ENCODE assay signal across 33 mouse cellular contexts in the genomic region with DNA sequence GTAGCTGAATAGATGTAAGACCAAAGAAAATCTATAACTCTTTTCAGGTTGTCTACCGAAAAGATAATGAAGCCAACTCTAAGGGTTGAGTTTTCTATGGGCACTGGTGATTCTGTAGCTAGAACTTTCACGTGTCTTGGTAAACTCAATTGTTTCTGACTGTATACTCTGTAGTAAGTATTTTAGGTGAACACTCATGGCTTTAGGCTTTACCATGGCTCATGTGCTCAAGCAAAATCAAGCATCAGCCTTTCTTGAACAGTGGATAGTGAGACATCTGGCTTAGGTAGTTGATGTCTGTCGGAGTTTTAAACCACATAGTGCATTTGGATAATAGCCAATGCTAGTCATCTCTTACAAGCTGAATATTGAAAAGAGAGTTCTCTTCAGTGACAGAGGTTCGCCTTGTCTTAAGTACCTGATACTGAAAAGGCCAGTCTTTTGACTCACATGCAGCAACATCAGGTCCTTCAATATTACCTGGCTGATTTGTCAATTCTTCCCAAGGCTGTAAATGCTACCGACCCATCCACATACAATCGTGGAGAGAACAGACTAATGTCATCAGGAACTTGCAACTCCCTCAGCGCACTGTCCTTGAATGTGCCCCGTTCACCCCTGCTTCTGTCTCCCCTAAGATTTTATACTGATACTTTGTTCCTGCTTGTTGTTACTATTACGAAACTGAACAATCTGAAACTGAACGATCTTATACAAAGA. TPM values are rescaled to one million over a fixed set of nuclear protein-coding genes. Genes with fewer than 3 reads are reported as not detected.
"Had no signal": no experiment of that assay in that cellular context is flagged by ENCODE, and none has a peak within 500 bp of the region (broad histone marks: within the 10 kb centered on the region; RNA-seq: fewer than 3 reads in every experiment).

No protein-coding gene starts in this region.

- ATAC-seq: forebrain, embryonic 13.5 days; forebrain, embryonic 14.5 days; forebrain, embryonic 15.5 days; forebrain, embryonic 16.5 days; forebrain, postnatal 0 days had no signal

- H3K27ac ChIP-seq: embryonic facial prominence, embryonic 10.5 days; embryonic facial prominence, embryonic 12.5 days; embryonic facial prominence, embryonic 13.5 days; embryonic facial prominence, embryonic 15.5 days; forebrain, embryonic 10.5 days; forebrain, embryonic 12.5 days; forebrain, embryonic 13.5 days; forebrain, embryonic 15.5 days; gastrocnemius, adult 2 months; heart, adult 2 months had no signal

- H3K27me3 ChIP-seq: embryonic facial prominence, embryonic 13.5 days; embryonic facial prominence, embryonic 15.5 days; forebrain, embryonic 15.5 days had no signal

- DNase-seq: cerebellum, adult 8-10 months; cerebellum, adult 9-10 months; cerebellum, adult 9-11 months; cerebellum, postnatal 10 days; cerebellum, postnatal 14 days; cerebellum, postnatal 25 days; cerebellum, postnatal 36 days; embryo, embryonic 11 days; forebrain, postnatal 0 days; gastrocnemius, adult 2 months; gastrocnemius, postnatal 10 days; gastrocnemius, postnatal 14 days; gastrocnemius, postnatal 25 days; gastrocnemius, postnatal 36 days; heart, adult 11 months; heart, adult 18-20 months; heart, adult 2 months had no signal

- H3K4me2 ChIP-seq: embryonic facial prominence, embryonic 12.5 days; embryonic facial prominence, embryonic 13.5 days; embryonic facial prominence, embryonic 15.5 days; forebrain, embryonic 12.5 days; forebrain, embryonic 13.5 days; forebrain, embryonic 15.5 days had no signal

- H3K36me3 ChIP-seq: embryonic facial prominence, embryonic 10.5 days; embryonic facial prominence, embryonic 12.5 days; embryonic facial prominence, embryonic 13.5 days; embryonic facial prominence, embryonic 15.5 days; forebrain, embryonic 10.5 days; forebrain, embryonic 12.5 days; forebrain, embryonic 15.5 days had no signal

- H3K9me3 ChIP-seq: embryonic facial prominence, embryonic 10.5 days; embryonic facial prominence, embryonic 12.5 days; embryonic facial prominence, embryonic 13.5 days; embryonic facial prominence, embryonic 15.5 days; forebrain, embryonic 10.5 days; forebrain, embryonic 12.5 days; forebrain, embryonic 13.5 days; forebrain, embryonic 15.5 days had no signal

- H3K4me1 ChIP-seq: embryonic facial prominence, embryonic 12.5 days; embryonic facial prominence, embryonic 13.5 days had no signal

- H3K9ac ChIP-seq: embryonic facial prominence, embryonic 12.5 days; embryonic facial prominence, embryonic 13.5 days; embryonic facial prominence, embryonic 15.5 days; forebrain, embryonic 12.5 days; forebrain, embryonic 13.5 days; forebrain, embryonic 15.5 days; forebrain, postnatal 0 days had no signal

- H3K4me3 ChIP-seq: embryonic facial prominence, embryonic 10.5 days; embryonic facial prominence, embryonic 12.5 days; embryonic facial prominence, embryonic 13.5 days; embryonic facial prominence, embryonic 15.5 days; erythroblast, embryonic 14.5 days; forebrain, embryonic 10.5 days; forebrain, embryonic 12.5 days; forebrain, embryonic 13.5 days; forebrain, embryonic 15.5 days; gastrocnemius, adult 2 months; heart, adult 2 months had no signal

RNA-seq across cellular contexts. Expression of gene Gpc5, which starts 57.1 kb away (rescaled TPM):
- total RNA-seq: common myeloid progenitor, adult 5-6 weeks; gastrocnemius, adult 18-20 months; gastrocnemius, adult 2 months; gastrocnemius, adult 8-10 months; gastrocnemius, postnatal 14 days; gastrocnemius, postnatal 25 days; gastrocnemius, postnatal 36 days; gastrocnemius, postnatal 4 days; heart, adult 18-20 months; heart, adult 2 months; heart, adult 8-10 months had no signal
- polyA plus RNA-seq: erythroblast, embryonic 14.5 days; heart, adult 2 months had no signal
